ENCODE assay signal across 8 mouse cellular contexts in the genomic region with DNA sequence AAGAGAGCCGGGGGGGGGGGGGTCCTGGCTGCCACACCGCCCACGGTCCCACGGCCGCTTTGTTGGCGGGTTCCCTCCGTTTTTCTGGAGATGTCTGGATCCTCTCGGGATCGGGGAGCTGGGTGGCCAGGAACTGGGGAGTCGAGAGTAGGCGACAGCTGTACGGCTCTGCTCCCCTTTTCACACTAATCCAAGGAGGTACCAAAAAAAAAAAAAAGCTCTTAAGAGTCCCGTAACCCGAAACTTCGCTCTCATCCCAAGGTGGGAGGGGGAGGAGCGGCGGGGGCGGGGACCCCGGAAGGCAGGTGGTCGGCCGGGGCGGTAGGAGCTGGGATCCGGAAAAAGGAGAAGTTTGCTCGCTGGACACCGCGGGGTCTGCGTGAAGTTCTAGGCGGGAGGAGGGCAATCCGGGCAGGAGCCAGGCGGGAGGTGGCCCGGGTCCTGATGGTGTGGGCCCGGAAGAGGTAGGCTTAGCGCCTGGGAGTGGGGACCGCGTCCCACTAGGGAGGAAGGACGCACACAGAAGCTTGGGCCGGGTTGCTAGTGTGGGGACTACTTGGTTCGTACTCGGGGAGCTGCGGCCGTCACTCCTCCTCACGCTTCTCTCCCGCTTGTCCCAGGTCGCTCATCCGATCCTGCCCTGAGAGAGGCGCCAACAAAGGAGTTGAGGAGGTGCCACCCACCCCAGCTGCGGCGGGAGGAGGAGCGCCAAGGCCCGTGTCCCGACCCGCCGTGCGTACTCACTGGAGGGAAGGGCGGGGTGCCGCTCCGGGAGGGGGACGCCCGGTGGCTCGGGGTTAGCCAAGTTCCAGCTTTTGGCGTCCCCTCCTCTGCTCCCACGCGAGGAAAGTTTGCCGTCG. TPM values are rescaled to one million over a fixed set of nuclear protein-coding genes. Genes with fewer than 3 reads are reported as not detected.
DNase-seq lines count a peak whose midpoint lies in the region; ATAC-seq lines count a peak whose summit lies in the region.

No protein-coding gene starts in this region.

- under 1% methylated on average over 63 of the region's 65 CpGs for WGBS in forebrain, embryonic 15.5 days
- WGBS in limb, embryonic 12.5 days: under 1% methylated on average over 61 of the region's 65 CpGs
- under 1% methylated on average over 60 of the region's 65 CpGs for WGBS in midbrain, embryonic 11.5 days

- H3K4me1 ChIP-seq in brown adipose tissue, adult 24 weeks (ENCODE audit: control insufficient read depth, insufficient read depth, insufficient read length, low read length): peaks cover 4% of the 10 kb centered on the region; the same call in 1 of the 2 replicates
- H3K4me1 ChIP-seq in forebrain, embryonic 15.5 days: peaks cover 39% of the 10 kb centered on the region
- peaks cover 21% of the 10 kb centered on the region for H3K4me1 ChIP-seq in limb, embryonic 12.5 days (replicated peaks)
- peaks cover 8% of the 10 kb centered on the region for H3K4me1 ChIP-seq in midbrain, embryonic 11.5 days (ENCODE audit: control insufficient read depth, insufficient read depth, low read length)

- peak overlapping the region; percentile 62 for H3K4me3 ChIP-seq in brown adipose tissue, adult 24 weeks (ENCODE audit: insufficient read depth, low read depth, low read length)
- H3K4me3 ChIP-seq in forebrain, embryonic 15.5 days: peak overlapping the region; percentile 53
- peak overlapping the region; percentile 76 for H3K4me3 ChIP-seq in limb, embryonic 12.5 days (replicated peaks)
- H3K4me3 ChIP-seq in midbrain, embryonic 11.5 days (ENCODE audit: low read depth, low read length): peak overlapping the region; percentile 63

- H3K36me3 ChIP-seq in forebrain, embryonic 15.5 days: no peaks in the 10 kb centered on the region
- H3K36me3 ChIP-seq in limb, embryonic 12.5 days: peaks cover 16% of the 10 kb centered on the region
- no peaks in the 10 kb centered on the region for H3K36me3 ChIP-seq in midbrain, embryonic 11.5 days (ENCODE audit: control insufficient read depth, insufficient read depth, low read length)

- H3K9me3 ChIP-seq in forebrain, embryonic 15.5 days: no peaks in the 10 kb centered on the region
- H3K9me3 ChIP-seq in limb, embryonic 12.5 days: no peaks in the 10 kb centered on the region
- no peaks in the 10 kb centered on the region for H3K9me3 ChIP-seq in midbrain, embryonic 11.5 days (ENCODE audit: control insufficient read depth, low read length)

- 0 out of 2 replicates have a peak, but pooled peaks have one; percentile 38 for ATAC-seq in cerebellum, adult (ENCODE audit: insufficient number of reproducible peaks, low FRiP score, low TSS enrichment)
- peak; percentile 68 for ATAC-seq in forebrain, embryonic 15.5 days (replicated peaks)
- ATAC-seq in hematopoietic stem cell, adult 5-6 weeks (replicated peaks in 1 of 2; ENCODE audit: insufficient read depth in 1 of 2, low FRiP score in 2 of 2, low TSS enrichment in 1 of 2, low read depth in 1 of 2, poor library complexity in 2 of 2, severe bottlenecking in 2 of 2): peak; percentile 18 to 37; a peak in 2 of 4 replicates
- ATAC-seq in limb, embryonic 12.5 days (ENCODE audit: insufficient number of reproducible peaks, insufficient read depth, low FRiP score, low TSS enrichment, low read depth): peak; percentile 72
- peak; percentile 82 for ATAC-seq in midbrain, embryonic 11.5 days (ENCODE audit: low FRiP score)

- DNase-seq in cerebellum, adult 9-10 months: no peak
- peak; percentile 96 for DNase-seq in midbrain, embryonic 11.5 days (ENCODE audit: low spot score, missing footprints)
- peak; percentile 71 for DNase-seq in urinary bladder, adult 2 months (ENCODE audit: low spot score)

- H3K27me3 ChIP-seq in forebrain, embryonic 15.5 days: 0 out of 2 replicates have a peak, but pooled peaks cover 2% of the 10 kb centered on the region
- peaks cover 9% of the 10 kb centered on the region for H3K27me3 ChIP-seq in limb, embryonic 12.5 days
- H3K27me3 ChIP-seq in midbrain, embryonic 11.5 days (ENCODE audit: control insufficient read depth, insufficient read depth, low read length): peaks cover 2% of the 10 kb centered on the region; the same call in 1 of the 2 replicates

- H3K27ac ChIP-seq in brown adipose tissue, adult 24 weeks (replicated peaks; ENCODE audit: low read depth, low read length): no peak overlapping the region
- H3K27ac ChIP-seq in forebrain, embryonic 15.5 days (replicated peaks): peak overlapping the region; percentile 67
- peak overlapping the region; percentile 92 for H3K27ac ChIP-seq in limb, embryonic 12.5 days
- peak overlapping the region; percentile 67 for H3K27ac ChIP-seq in midbrain, embryonic 11.5 days (ENCODE audit: low read depth, low read length)

- peak overlapping the region; percentile 99 for H3K4me2 ChIP-seq in forebrain, embryonic 15.5 days (replicated peaks)
- peak overlapping the region; percentile 93 for H3K4me2 ChIP-seq in limb, embryonic 12.5 days
- H3K4me2 ChIP-seq in midbrain, embryonic 11.5 days: peak overlapping the region; percentile 98

- H3K9ac ChIP-seq in forebrain, embryonic 15.5 days (replicated peaks): peak overlapping the region; percentile 71
- H3K9ac ChIP-seq in limb, embryonic 12.5 days (replicated peaks): peak overlapping the region; percentile 81
- H3K9ac ChIP-seq in midbrain, embryonic 11.5 days (ENCODE audit: low read length): peak overlapping the region; percentile 77

RNA-seq across cellular contexts. Expression of a gene that starts 1.1 kb away (rescaled TPM):
- polyA plus RNA-seq in brown adipose tissue, adult 24 weeks (2012; ENCODE audit: insufficient read depth, insufficient read length, missing spikeins): 0.33 TPM in 1 of 2 replicates, not detected in the other
- polyA plus RNA-seq in forebrain, embryonic 15.5 days (2015; fragmentation: Nextera tagmentation; extraction: Ambion mirVana): 11.7 and 12.0 TPM in 2 replicates
- total RNA-seq in hematopoietic stem cell, adult 5-6 weeks (2017): 0.30 TPM in 1 of 2 replicates, not detected in the other
- polyA plus RNA-seq in limb, embryonic 12.5 days (2016; fragmentation: Nextera tagmentation; extraction: Ambion mirVana): 28.0 and 36.3 TPM in 2 replicates
- 38.1 and 46.6 TPM in 2 replicates for polyA plus RNA-seq in midbrain, embryonic 11.5 days (2014; fragmentation: Nextera tagmentation; extraction: Ambion mirVana)
- 14.6 and 15.3 TPM in 2 replicates for polyA plus RNA-seq in urinary bladder, adult 2 months (2012; rRNA removed)

Comparison
In these comparisons a context has a peak if more than half of its experiments do, and no peak if none do; other contexts are left out.
1. ATAC-seq: peak in every context shown above with its lines; median percentile 82 in midbrain, embryonic 11.5 days; 72 in limb, embryonic 12.5 days; 68 in forebrain, embryonic 15.5 days; 38 in cerebellum, adult; 28 in hematopoietic stem cell, adult 5-6 weeks.